Mouse (Mus musculus) hindbrain, embryonic 15.5 days (tissue): ENCODE data around the gene Man2a2. TPM values are rescaled to one million over a fixed set of nuclear protein-coding genes. Genes with fewer than 3 reads are reported as not detected.

Experiments
- ATAC-seq: fragments of 200-750 bp; cut with Nextera tagmentation; 2 replicates; pipeline ENCODE4 v1.8.0; 2017; ENCODE audit warnings: low read depth, moderate number of reproducible peaks, moderate TSS enrichment; ENCODE audit not compliant: low FRiP score
- H3K27ac ChIP-seq: fragments of 300-500 bp; sonication (generic); replicated peaks from 2 replicates; pipeline ENCODE4 v1.5.1; 2015; ENCODE audit warnings: mild to moderate bottlenecking, inconsistent platforms
- H3K27me3 ChIP-seq: fragments of 300-500 bp; sonication (generic); 2 replicates; pipeline ENCODE4 v1.6.1; 2015; ENCODE audit warnings: control low read depth, inconsistent platforms
- H3K36me3 ChIP-seq: fragments of 300-500 bp; sonication (generic); 2 replicates; pipeline ENCODE4 v1.6.1; 2015; ENCODE audit warnings: control low read depth, inconsistent platforms
- H3K4me1 ChIP-seq: fragments of 300-500 bp; sonication (generic); replicated peaks from 2 replicates; pipeline ENCODE4 v1.6.1; 2015; ENCODE audit warnings: control low read depth, inconsistent platforms
- H3K4me2 ChIP-seq: fragments of 300-500 bp; sonication (generic); 2 replicates; pipeline ENCODE4 v1.6.1; 2015; ENCODE audit warnings: moderate library complexity, mild to moderate bottlenecking, inconsistent platforms
- H3K4me3 ChIP-seq: fragments of 300-500 bp; sonication (generic); 2 replicates; pipeline ENCODE4 v1.5.1; 2015; ENCODE audit warnings: mild to moderate bottlenecking, inconsistent platforms
- H3K9ac ChIP-seq: fragments of 300-500 bp; sonication (generic); 2 replicates; pipeline ENCODE4 v1.6.1; 2015; ENCODE audit warnings: inconsistent platforms
- H3K9me3 ChIP-seq: fragments of 300-500 bp; sonication (generic); 2 replicates; pipeline ENCODE4 v1.6.1; 2016; ENCODE audit warnings: control low read depth, inconsistent platforms
- WGBS: fragments of 180-500 bp; shearing (Covaris S2); methylation state at CpG from one replicate; pipeline ENCODE4 v1.1.7; 2015; 5-methylcytosine and 5-hydroxymethylcytosine counted together
- polyA plus RNA-seq: library from polyadenylated mRNA; unstranded; fragments of >200 nt; fragmentation: Nextera tagmentation; extraction: Ambion mirVana; gene quantifications from 2 replicates; pipeline ENCODE4 v1.2.1, GENCODE M21; 2015

Man2a2 gene
- polyA plus RNA-seq, 1 experiment from 2014 or later: 26.5 TPM

- 89% methylated on average over 3 of the region's 3 CpGs for WGBS
- Histone ChIP-seq H3K4me2 (no peak overlapping the region), H3K4me1 (peaks cover 16% of the 10 kb centered on the region), H3K27me3 (no peaks in the 10 kb centered on the region), H3K9ac (no peak overlapping the region), H3K4me3 (no peak overlapping the region), H3K9me3 (no peaks in the 10 kb centered on the region), H3K27ac (no peak overlapping the region), H3K36me3 (no peaks in the 10 kb centered on the region)
- no peak for ATAC-seq
Observed at GRCm38 (mm10) chr7:80406186-80406585, 35.0 kb upstream of the Man2a2 start.

GRCm38 (mm10) chr7:80405188-80405695, 34.1 kb upstream of the Man2a2 start, which contains the start of gene Furin:
TSS of gene Furin (minus strand) at chr7:80405436.
- 79% methylated on average over 9 of the region's 9 CpGs for WGBS

GRCm38 (mm10) chr7:80404101-80404894, 33.1 kb upstream of the Man2a2 start:
- Histone ChIP-seq H3K4me1 (peaks cover 33% of the 10 kb centered on the region), H3K9me3 (no peaks in the 10 kb centered on the region), H3K4me3 (no peak overlapping the region), H3K27me3 (no peaks in the 10 kb centered on the region), H3K4me2 (no peak overlapping the region), H3K9ac (no peak overlapping the region), H3K27ac (no peak overlapping the region), H3K36me3 (no peaks in the 10 kb centered on the region)
- 69% methylated on average over 7 of the region's 7 CpGs for WGBS
- ATAC-seq: no peak

More at GRCm38 (mm10) chr7:80405188-80405695, 34.1 kb upstream of the Man2a2 start, which contains the start of gene Furin:
- ATAC-seq: no peak
- Histone ChIP-seq H3K4me1 (peaks cover 26% of the 10 kb centered on the region), H3K4me2 (no peak within 1 kb of the TSS), H3K4me3 (no peak within 1 kb of the TSS), H3K27ac (no peak within 1 kb of the TSS), H3K9me3 (no peaks in the 10 kb centered on the region), H3K27me3 (no peaks in the 10 kb centered on the region), H3K36me3 (no peaks in the 10 kb centered on the region), H3K9ac (no peak within 1 kb of the TSS)

- H3K36me3 ChIP-seq: no peaks in the 10 kb centered on the region
- no peaks in the 10 kb centered on the region for H3K27me3 ChIP-seq
- H3K4me1 ChIP-seq: peaks cover 41% of the 10 kb centered on the region
- no peak for ATAC-seq
- H3K9ac ChIP-seq: no peak overlapping the region
- H3K4me3 ChIP-seq: peak overlapping the region; percentile 89
- H3K27ac ChIP-seq: no peak overlapping the region
- 43% methylated on average over 9 of the region's 9 CpGs for WGBS
- no peaks in the 10 kb centered on the region for H3K9me3 ChIP-seq
- H3K4me2 ChIP-seq: peak overlapping the region; percentile 82
Observed at GRCm38 (mm10) chr7:80403551-80403950, 32.4 kb upstream of the Man2a2 start.

- peak; percentile 81 for ATAC-seq
- Histone ChIP-seq H3K27ac (peak overlapping the region; percentile 88), H3K9ac (peak overlapping the region; percentile 90), H3K4me2 (peak overlapping the region; percentile 82), H3K4me3 (peak overlapping the region; percentile 89), H3K36me3 (peaks cover 3% of the 10 kb centered on the region; the same call in 1 of the 2 replicates), H3K9me3 (no peaks in the 10 kb centered on the region), H3K4me1 (peaks cover 42% of the 10 kb centered on the region), H3K27me3 (no peaks in the 10 kb centered on the region)
- WGBS: under 1% methylated on average over 45 of the region's 92 CpGs
Observed at GRCm38 (mm10) chr7:80402651-80403321, 31.6 kb upstream of the Man2a2 start.

- Histone ChIP-seq H3K4me3 (peak overlapping the region; percentile 89), H3K9ac (peak overlapping the region; percentile 90), H3K27ac (peak overlapping the region; percentile 88), H3K9me3 (no peaks in the 10 kb centered on the region), H3K36me3 (peaks cover 10% of the 10 kb centered on the region), H3K4me1 (peaks cover 42% of the 10 kb centered on the region), H3K27me3 (no peaks in the 10 kb centered on the region), H3K4me2 (peak overlapping the region; percentile 82)
- under 1% methylated on average over 52 of the region's 102 CpGs for WGBS
- ATAC-seq: peak; percentile 57
Observed at GRCm38 (mm10) chr7:80401860-80402641, 30.9 kb upstream of the Man2a2 start.

- no peak for ATAC-seq
- Histone ChIP-seq H3K4me1 (peaks cover 42% of the 10 kb centered on the region), H3K4me2 (peak overlapping the region; percentile 82), H3K27ac (peak overlapping the region; percentile 88), H3K9ac (peak overlapping the region; percentile 90), H3K27me3 (no peaks in the 10 kb centered on the region), H3K9me3 (no peaks in the 10 kb centered on the region), H3K36me3 (peaks cover 18% of the 10 kb centered on the region), H3K4me3 (peak overlapping the region; percentile 89)
- 19% methylated on average over 5 of the region's 5 CpGs for WGBS
Observed at GRCm38 (mm10) chr7:80401041-80401859, 30.1 kb upstream of the Man2a2 start.

GRCm38 (mm10) chr7:80400571-80400970, 29.4 kb upstream of the Man2a2 start:
- peaks cover 23% of the 10 kb centered on the region for H3K36me3 ChIP-seq
- peaks cover 42% of the 10 kb centered on the region for H3K4me1 ChIP-seq
- H3K4me2 ChIP-seq: peak overlapping the region; percentile 82
- H3K27me3 ChIP-seq: no peaks in the 10 kb centered on the region
- no peak overlapping the region; the same call in 1 of the 2 replicates for H3K9ac ChIP-seq
- peak overlapping the region; percentile 89; the same call in 1 of the 2 replicates for H3K4me3 ChIP-seq
- WGBS: 81% methylated on average over 6 of the region's 6 CpGs
- H3K27ac ChIP-seq: no peak overlapping the region
- H3K9me3 ChIP-seq: no peaks in the 10 kb centered on the region
- no peak for ATAC-seq

- H3K4me2 ChIP-seq: no peak overlapping the region
- ATAC-seq: no peak
- H3K36me3 ChIP-seq: peaks cover 28% of the 10 kb centered on the region
- no peak overlapping the region for H3K4me3 ChIP-seq
- H3K9ac ChIP-seq: no peak overlapping the region; the same call in 1 of the 2 replicates
- no peaks in the 10 kb centered on the region for H3K9me3 ChIP-seq
- H3K27me3 ChIP-seq: no peaks in the 10 kb centered on the region
- no peak overlapping the region for H3K27ac ChIP-seq
- WGBS: 49% methylated on average over 5 of the region's 5 CpGs
- peaks cover 42% of the 10 kb centered on the region for H3K4me1 ChIP-seq
Observed at GRCm38 (mm10) chr7:80400099-80400498, 28.9 kb upstream of the Man2a2 start.

GRCm38 (mm10) chr7:80398654-80399444, 27.7 kb upstream of the Man2a2 start:
- ATAC-seq: no peak
- WGBS: 72% methylated on average over 9 of the region's 9 CpGs
- Histone ChIP-seq H3K27me3 (no peaks in the 10 kb centered on the region), H3K4me1 (peaks cover 42% of the 10 kb centered on the region), H3K36me3 (peaks cover 36% of the 10 kb centered on the region), H3K4me3 (no peak overlapping the region), H3K4me2 (no peak overlapping the region), H3K9me3 (no peaks in the 10 kb centered on the region), H3K9ac (no peak overlapping the region), H3K27ac (no peak overlapping the region)
